Mouse (Mus musculus) T-cell, adult 2 months (primary cell): ENCODE data around the gene Coq7.

ENCODE experiments used
- DNase-seq: peaks from one replicate; pipeline ENCODE4 v3.0.0; 2022; ENCODE audit warnings: low spot score

Coq7 gene

GRCm38 (mm10) chr7:118533178-118533578, at the start of gene Coq7:
Gene Coq7 (minus strand): TSS chr7:118533356.
- DNase-seq, result peak; percentile 94

DNA sequence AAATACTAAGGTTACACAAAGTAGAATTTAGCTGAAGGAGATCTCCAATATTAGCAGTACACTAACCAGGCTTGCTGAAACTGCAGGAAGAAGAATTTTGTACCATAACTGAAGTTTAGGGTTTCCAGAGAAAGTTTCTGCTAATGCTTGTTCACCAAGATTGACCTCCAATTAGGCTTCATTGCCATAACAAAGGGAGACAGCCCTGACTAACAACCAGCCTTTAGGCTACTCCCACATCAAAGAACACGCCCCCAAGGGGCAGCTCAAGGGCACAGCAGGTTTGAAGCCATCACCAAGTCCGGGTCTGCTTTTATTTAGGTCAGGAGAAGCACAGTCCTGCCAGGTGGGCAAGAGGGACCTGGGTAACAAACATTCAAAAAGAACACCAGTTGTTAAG, 46.8 kb upstream of the Coq7 start:
- DNase-seq, result no peak

GRCm38 (mm10) chr7:118578269-118578668, 45.1 kb upstream of the Coq7 start:
- DNase-seq, result no peak

DNA sequence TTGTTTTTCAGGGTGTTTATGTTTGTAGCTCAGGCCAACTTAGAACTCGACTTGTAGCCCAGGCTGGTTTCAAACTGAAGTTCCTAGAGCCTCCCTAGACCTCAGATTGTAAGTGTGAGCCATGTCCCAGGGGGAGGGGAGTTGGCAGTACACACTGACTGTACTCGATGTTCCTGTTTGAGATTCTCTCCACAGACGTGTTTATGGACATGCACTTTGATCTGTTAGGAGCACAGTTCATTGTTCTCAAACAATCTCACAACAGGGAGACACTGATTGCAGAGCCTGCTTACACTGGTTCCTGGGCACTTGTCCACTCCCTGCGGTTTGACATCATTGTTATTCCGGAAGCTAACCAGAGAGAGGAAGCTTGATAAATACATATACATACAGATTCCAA, 38.9 kb upstream of the Coq7 start:
- no peak for DNase-seq

GRCm38 (mm10) chr7:118571350-118571749, 38.2 kb upstream of the Coq7 start:
- DNase-seq, result no peak

DNA sequence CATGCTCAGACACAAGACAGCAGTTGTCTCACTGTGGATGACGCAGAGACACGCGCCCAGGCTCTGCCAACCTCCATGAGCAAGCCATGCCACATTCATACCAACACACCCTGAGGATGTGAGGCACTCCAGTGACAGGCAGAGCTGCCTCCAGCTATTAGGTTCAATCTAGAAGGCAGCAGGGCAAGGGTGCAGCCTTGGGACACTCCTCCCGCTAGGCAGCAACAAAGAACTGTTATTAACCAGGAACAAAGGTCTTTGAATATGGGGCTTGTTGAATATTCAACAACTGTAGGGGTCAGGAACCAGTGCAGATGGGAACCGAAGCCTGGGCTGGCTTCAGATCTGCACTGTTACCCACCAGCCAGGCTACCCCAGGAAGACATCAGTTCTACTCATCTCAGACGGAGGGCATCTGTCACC, 36.0 kb upstream of the Coq7 start:
- DNase-seq, result no peak

GRCm38 (mm10) chr7:118554290-118554689, 21.1 kb upstream of the Coq7 start:
- DNase-seq, result no peak

DNA sequence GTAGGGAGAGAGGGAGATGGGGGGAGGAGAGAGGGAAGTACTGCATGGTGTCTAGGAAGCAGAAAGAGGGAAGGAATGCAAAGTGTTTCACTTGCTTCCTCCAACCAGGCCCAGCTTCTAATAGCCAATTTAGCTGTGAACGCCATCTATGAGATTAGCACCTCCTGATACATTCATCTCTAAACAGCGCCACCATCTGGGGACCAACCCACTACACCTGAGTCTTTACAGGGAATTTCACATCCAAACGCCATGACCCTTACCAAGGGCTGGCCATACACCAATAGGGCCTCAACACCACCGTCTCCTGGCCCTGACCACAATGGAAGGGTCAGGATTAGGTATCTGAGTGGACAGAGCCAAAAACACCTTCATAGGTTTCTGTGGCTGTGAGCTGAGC, 20.7 kb upstream of the Coq7 start:
- DNase-seq, result no peak

DNA sequence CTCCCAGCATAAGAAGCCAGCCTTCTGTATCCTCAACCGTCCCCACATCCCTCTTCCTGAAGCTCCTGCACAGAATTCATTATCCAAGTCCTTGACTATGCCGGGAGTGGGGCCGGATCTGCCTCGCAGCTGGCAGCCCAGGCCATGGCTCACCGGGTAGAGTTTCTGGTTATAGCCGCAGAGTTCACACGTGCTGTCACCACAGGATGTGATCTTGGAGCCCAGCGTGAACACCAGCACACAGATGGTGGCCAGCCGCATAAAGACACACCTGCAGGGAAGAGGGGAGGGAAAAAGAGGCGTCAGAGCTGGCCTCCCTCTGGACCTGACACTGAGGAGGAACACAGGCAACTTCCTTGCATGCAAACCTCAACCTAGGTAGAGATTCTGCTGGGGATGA, 14.3 kb upstream of the Coq7 start:
- no peak for DNase-seq

GRCm38 (mm10) chr7:118544128-118544527, 11.0 kb upstream of the Coq7 start:
- no peak for DNase-seq

DNA sequence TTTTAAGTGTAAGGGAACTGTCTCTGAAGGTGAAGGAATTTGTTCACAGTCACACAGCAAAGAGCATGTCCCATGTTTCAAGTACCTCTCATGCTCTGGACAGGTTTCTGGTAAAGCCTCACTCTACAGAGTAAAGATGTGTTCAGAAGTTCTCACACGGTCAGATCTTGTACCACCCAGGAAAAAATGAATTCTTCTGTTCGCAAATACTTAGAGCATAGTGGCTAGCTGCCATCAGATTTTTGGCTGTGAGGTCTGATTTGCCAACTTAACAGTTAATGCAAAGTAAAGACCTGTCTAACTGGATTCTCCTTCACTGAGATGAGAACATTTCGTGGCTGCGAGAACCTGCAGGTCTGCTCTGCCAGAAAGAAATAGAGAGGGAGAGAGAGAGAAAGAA, 1.9 kb upstream of the Coq7 start:
- no peak for DNase-seq

- no peak for DNase-seq
These were observed 1.2 kb upstream of the Coq7 start for GRCm38 (mm10) chr7:118534326-118534725.

GRCm38 (mm10) chr7:118532519-118533177, 508 bp downstream of the Coq7 start:
- DNase-seq, result peak; percentile 97

DNA sequence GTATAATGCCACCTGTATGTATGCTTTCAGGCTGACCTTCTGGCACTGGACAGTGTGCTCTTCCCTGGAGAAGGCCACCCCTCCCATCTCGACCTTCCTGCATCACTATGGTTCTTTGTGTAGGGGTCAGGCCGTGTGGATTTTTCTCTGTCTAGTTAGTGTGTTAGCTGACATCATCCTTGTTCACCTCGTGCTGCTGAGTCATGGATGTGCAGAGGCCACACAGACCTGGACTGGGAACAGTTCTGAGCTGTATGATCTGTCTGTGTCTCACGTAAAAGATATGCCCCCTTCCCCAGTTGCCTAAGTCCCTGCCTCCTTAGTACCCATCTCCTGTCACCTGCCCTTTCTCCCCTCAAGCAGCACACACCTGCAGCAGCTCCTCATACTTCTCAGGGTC, 6.2 kb downstream of the Coq7 start:
- DNase-seq, result no peak

GRCm38 (mm10) chr7:118522077-118522476, 11.1 kb downstream of the Coq7 start:
- no peak for DNase-seq

DNA sequence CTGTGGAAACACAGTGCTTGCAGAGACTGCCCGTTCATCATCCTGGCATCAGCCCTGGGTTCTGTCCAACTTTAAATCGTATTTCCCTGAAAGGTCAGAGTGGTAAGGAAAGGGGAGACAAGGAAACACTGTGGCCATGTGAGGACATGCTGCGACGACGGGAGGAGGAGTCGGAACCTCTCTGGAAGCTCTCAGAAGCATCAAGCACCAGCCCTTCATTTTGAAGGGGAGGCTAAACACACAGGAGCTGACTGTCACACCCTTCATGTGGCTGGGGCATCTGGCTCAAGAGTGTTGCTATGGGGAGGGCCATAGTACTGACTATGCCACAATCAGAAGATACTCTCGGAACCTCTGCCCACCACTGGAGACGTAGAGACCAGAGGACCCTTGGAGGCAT, 13.5 kb downstream of the Coq7 start:
- DNase-seq, result no peak

DNA sequence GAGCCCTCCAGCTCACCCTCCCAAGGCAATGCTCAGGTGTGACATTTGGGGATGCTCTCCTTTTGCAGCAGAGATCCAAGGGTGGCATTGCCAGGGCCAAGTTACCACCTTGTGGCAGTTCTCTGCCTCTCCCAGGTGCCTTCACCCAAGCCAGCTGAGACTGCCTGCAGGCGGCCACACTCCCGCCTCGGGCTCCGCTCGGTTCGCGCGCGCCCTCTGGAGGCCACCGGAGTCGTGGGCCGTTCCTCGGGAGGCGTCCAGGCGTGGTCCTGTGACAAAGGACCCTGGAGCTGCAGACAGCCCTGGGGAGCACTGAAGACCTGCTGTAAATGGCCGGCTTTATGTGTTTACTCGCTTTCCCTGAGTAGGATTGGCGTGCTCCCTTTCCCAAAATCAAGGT, 14.5 kb downstream of the Coq7 start:
- DNase-seq, result peak; percentile 66

- DNase-seq, result no peak
These were observed 15.3 kb downstream of the Coq7 start for GRCm38 (mm10) chr7:118517819-118518218.

DNA sequence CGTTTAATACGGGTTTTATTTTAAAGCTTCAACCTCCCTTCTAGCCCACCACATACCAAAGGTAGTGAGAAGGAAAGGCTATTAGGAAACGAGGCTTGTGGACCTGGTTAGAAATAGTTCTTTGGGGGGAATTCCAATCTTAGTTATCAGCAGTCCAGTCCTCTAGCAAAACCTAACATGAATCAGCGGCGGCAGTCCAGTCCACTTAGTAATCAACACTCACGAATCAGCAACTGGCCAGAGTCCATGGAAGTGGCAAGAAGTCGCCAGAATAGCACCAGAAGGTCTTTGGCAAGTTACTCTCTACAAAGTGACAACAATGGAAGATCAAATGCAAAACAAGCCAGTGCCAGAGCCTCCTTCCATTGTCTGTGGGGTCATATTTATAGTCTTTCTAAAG, 24.6 kb downstream of the Coq7 start:
- DNase-seq, result no peak

GRCm38 (mm10) chr7:118503844-118504243, 29.3 kb downstream of the Coq7 start:
- no peak for DNase-seq

- no peak for DNase-seq
These were observed 30.8 kb downstream of the Coq7 start for GRCm38 (mm10) chr7:118502333-118502732.

DNA sequence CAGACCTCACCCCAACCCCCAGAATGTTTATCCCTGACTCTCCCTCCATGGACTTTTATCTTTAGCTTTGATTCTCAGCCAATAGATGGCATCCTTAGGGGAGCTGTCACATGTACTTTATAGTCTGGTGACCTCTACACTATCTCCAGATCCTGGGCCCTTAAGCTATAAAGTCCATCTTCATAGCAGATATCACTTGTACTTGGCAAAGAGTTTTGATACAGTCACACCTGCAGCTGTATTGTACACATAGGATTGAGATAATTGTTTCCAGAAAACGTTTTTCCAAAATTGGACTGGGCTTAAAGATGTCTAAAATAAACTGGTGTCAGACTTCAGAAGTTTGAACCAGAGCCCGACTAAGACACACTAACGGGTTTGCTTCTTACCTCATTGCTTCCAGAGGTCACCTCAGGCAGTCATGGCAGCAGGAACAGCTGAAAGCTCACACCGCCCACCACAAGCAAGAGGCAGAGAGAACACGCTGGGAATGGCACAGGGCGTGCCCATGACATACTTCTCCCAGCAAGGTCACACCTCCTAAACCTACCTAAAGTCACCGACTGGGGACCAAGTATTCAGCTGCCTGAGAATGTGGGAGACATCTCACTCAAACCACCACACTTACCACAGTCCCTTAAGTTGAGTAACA, 33.2 kb downstream of the Coq7 start:
- no peak for DNase-seq

- DNase-seq, result no peak
These were observed 34.0 kb downstream of the Coq7 start for GRCm38 (mm10) chr7:118498984-118499783.
